Mouse (Mus musculus) right cerebral cortex, adult 18-20 months (tissue): ENCODE results near the gene BC030499.

Experiments used
- DNase-seq: peaks from one replicate; pipeline ENCODE4 v3.0.0; 2022; ENCODE audit warnings: mixed read lengths

BC030499 gene

DNA sequence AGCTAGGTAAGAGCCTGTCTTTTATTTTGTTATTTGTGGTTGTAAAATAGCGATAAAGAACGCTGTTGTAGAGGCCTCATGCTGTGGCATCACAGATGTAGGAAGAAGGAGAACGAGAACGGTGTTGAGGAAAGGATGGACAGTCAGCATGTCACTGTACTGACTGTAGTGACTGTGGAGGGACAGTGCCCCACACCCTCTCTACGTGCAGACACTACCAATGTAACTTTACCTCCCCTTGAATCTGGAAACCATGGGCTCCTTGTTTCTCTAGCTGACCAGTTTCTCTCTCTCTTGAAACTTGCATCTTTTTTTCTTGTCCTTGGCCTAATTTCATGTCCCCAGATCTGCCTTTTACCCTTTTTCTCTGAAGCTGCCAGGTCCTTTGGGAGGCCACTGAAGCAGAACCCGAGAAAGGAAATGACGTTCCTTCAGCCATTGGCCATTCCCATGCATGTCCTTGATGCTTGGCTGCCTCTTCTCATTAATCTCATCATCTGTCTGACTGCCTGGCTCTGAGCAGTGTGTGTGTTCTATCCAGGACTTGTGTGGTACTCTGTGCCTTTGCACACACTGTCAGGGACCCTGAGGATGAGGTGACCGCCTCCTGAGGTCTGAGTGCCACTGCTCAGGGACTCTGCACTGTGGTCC lies 20.3 kb downstream of the BC030499 start:
- DNase-seq, result no peak

DNA sequence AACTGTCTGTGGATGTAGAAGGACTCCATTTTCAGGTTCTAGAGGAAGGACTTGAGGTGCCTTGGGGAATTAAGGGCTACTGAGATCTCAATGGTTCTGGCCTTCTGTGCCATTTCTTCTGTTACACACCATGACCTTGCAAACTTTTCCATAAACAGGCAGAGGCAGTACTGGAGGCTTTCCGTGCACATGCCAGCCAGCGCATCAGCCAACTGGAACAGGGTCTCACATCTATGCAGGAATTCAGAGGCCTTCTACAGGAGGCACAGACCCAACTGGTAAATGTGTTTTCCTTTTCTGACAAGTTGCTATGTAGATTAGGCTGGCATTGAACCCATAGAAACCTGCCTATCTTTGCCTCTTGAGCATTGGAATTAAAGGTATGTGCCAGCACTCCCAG lies 23.0 kb downstream of the BC030499 start:
- no peak for DNase-seq

DNA sequence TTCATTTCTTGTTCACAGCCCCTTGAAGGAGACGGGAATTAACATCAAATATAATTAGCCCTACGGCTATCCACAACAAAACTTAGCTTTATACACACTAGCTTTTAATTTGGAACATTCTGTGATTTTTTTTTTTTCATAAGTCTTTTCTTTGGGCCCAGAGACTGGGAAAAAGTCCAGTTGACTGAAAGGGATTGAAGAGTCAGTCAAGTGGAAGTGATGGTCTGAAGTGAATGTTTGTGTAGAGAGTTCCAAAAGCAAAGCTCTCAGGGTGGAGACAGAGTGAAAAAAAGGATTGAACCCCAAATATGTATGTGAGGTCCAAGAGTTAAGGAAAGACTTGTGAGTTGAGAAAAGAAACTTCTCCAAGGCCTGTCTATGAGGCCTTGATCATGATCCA lies 27.8 kb downstream of the BC030499 start:
- DNase-seq, result no peak

DNA sequence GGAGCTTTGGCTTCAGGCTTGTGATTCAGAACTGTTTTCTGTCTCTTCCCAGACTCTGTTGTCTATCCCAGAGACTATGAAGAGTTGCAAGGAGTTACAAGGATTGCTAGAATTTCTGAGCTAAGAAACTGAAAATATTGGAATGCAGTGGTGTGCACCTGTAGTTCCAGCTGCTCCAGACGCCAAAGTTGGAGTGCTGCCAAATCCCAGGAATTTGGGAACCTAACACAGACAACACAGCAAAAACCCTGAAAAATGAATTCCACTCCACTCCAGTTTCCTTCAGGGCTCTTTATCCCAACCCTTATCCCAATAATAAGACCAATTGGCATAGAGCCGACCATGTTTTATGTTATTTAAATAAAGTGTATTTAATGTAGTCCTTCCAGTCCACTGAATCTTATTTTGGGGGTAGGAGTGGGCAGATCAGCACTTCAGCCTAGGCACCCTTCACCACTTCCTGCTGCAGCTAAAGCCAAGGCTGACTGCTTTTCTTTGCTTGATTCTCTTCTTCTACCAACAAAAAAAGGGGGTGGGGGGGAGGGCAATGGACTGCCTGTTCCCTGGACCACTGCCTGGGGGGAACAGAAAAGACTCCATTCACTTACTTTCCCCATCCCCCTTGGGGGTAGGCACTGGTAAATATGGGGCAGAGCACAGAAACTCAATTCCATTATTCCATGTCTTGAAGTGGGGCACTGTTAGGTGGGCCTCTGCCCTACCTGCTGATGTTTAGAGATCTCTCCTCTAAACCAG lies 31.6 kb downstream of the BC030499 start:
- no peak for DNase-seq

DNA sequence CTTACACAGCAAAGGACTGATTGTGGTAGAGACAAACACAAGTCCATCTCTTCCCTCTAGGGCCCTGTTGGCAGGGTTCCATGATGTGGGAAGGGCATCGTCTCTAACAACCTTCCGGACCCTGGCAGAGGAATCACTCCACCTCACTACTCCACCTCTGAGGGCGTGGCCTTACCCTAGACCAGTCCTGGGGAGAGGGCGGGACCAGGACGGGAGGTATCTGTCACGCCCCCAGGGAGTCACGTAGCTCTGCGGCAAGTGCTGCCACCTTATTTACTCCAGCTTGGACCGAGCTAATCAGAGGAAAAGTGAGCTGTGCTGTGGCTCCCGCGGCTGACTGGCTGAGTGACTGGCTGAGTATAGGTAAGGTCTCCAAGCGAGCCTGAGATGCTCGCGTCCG lies 32.2 kb downstream of the BC030499 start, which contains the start of gene Aldoc:
Aldoc (plus strand) TSS at position 109 of the 400 bp plus-strand sequence.
- DNase-seq, result peak; percentile 91

DNA sequence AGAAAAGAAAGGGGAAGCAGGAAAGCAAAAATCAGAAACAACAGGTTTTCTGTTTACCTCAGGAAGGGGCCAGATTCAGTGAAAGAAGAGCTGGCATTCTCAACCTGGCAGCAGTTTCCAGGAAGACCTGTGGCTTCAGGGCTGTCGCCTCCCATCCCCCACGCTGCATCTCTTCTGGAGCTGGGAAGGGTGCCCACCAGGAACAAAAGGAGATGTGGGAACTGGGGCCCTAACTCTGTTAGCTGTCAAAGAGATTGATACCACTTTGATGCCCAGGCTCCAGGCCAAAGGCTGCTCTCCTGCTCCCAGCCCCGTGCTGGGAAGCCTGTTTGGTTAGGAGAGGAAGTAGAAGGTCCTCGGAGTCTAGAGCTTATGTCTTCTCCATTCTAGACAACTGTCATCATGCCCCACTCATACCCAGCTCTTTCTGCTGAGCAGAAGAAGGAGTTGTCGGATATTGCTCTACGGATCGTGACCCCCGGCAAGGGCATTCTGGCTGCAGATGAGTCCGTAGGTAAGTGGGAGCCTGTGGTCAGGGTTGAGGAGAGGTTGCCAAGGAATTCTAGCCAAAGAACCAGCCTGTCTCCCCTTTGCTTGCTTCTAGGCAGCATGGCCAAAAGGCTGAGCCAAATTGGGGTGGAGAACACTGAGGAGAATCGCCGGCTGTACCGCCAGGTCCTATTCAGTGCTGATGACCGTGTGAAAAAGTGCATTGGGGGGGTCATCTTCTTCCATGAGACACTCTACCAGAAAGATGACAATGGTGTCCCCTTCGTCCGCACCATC lies 33.6 kb downstream of the BC030499 start:
- no peak for DNase-seq

DNA sequence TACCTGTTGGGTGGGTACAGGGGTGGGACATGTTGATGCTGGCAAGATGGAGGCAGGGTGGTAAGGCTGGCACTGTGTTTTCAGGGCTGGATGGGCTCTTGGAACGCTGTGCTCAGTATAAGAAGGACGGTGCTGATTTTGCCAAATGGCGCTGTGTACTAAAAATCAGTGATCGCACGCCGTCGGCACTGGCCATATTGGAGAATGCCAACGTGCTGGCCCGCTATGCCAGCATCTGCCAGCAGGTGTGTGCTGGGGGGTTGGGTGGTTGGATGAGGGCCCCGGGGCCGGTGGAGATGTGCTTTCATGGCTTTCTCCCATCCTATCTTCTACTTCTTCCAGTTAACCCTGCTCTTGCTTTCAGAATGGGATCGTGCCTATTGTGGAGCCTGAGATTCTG lies 34.3 kb downstream of the BC030499 start:
- DNase-seq, result no peak

DNA sequence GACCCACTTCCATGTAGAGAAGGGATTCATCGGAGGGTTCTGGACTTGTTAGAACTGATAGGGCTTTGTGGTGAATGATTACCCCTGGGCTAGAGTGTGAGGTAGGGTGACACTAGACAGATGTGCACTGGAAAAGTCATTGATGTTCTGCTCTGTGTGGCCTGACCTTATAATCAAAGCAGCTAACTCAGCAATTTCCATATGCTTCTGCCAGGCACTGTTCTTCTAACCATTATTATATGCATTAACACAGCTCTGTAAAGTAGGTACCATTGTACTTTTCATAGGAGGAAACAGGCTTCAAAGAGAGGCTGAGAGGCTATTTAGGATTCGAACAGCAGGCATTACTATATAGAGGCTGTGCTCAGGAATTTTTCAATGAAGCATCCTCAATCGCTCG lies 36.6 kb downstream of the BC030499 start:
- DNase-seq, result no peak

DNA sequence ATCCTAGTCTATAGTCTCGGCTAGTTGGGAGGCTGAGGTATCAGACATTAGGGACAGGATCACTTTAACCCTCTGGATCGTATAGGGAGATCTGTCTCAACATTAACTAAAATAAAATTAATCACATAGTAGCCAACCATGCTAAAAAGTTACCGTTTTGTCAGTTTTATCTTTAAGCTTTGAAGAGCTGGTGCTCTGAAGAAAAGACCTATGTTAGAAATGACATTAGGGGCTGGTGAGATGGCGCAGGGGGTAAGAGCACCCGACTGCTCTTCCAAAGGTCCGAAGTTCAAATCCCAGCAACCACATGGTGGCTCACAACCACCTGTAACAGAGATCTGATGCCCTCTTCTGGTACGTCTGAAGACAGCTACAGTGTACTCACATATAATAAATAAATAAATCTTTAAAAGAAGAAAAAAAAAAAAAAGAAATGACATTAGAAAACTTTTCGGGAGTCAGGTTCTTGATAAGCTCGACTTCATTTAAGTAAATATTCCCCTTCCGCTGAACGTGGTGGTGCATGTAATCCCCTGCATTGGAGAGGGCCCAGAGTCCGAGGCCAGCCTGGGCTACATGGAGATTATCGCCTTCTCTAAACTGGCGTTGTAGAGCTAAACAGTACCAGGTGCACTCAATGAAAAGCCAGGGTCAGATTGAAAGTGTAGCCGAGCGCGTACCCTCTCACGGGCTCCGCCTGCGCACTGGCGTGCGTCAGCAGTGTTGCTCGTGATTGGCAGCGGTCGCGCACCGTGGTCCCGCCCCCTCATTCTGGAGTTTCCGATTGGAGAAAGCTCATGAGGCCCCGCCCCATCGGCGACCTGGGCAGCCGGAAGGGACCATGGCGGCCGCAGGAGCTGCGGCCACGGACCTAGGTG lies 37.2 kb downstream of the BC030499 start, which contains the start of gene Pigs:
Pigs (plus strand) TSS at position 782 of the 878 bp plus-strand sequence.
- peak; percentile 96 for DNase-seq

DNA sequence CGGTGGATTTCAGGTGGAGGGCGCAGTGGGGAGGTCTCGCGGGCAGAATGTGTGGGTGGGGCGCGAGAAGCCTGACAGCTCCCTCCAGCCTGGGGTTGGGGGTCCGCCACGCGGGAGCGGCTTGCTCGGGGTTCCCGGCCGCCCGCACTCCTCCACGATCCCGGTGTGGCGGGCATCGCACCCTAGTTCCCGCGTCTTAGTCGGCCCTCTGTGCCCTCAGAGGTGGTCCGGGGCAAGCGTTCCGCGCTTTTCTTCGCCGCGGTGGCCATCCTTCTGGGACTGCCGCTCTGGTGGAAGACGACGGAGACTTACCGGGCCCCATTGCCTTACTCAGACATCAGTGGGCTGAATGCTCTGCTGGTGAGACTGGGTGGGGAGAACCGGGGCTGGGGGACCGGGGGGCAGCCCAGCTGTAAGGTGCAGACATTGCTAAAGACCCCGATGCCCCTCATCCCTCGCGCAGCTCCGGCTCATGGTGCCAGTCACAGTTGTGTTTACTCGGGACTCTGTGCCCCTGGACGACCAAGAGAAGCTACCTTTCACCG lies 37.9 kb downstream of the BC030499 start:
- DNase-seq, result no peak

DNA sequence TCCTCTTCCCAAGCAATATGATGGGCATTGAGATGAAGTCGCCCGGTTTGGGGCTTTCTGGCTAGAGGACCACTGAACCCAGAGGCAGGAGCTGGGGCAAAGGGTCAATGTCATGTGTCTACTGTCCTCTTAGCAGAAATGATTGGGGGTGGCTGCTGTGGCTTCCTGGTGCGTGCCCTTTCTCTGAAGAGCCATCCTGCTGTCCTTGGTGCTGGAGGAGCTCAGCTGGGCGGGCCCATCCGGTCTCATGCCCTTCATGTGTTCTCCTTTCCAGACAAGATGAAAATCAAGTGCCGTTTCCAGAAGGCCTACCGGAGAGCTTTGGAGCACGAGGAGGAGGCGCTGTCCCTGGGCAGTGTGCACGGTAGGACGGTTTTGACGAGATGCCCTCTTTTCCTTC lies 42.0 kb downstream of the BC030499 start:
- no peak for DNase-seq

DNA sequence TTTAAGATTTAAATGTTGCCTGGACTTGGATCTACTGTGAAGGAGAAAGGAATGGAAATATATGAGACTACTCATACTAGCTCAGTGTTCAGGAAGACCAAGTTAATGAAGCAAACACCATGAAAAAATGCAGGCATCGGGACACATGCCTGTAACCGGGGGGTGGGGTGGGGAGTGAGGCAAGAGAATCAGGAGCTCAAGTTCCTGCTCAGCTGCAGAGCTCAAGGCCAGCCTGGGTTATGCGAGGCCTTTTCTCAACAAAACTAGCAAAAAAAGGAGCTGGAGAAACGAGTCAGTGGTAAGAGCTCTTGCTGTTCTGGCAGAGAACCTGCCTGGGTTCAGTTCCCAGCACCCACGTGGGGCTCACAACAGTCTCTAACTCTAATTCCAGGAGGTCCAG lies 43.4 kb downstream of the BC030499 start:
- no peak for DNase-seq

DNA sequence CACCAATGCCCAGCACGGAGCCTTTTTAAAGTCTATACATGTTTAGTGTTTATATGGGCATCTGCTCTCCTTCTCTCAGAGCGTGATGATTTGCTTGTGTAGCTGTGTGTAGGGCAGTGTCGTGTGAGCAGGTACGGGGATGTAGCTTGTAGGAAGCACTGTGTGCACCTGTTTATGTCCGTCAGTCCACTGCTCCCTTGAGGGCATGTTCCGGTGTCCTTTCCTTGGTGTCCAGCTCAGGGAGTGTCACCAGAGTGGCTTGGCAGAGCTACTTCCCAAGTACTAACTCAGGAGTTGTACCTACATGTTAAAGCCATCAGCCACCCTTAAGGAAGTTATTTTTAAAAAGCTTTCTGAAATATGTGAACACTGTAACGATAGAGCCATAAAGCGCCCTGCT lies 46.4 kb downstream of the BC030499 start:
- DNase-seq, result no peak

DNA sequence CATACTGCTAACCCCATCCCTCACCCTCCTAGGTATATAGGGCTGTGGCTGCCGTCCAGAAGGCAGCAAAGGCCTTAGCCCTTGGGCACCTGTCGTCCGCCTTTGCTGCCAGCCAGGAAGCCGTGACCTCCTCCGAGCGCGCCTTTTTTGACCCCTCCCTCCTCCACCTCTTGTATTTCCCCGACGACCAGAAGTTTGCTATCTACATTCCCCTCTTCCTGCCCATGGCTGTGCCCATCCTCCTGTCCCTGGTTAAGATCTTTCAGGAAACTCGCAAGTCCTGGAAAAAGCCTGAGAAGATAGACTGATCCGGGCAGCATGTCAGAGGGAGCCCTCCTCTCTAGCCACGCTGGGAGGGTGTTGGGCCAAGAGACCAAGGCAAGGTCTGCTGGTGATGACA lies 51.1 kb downstream of the BC030499 start:
- no peak for DNase-seq

DNA sequence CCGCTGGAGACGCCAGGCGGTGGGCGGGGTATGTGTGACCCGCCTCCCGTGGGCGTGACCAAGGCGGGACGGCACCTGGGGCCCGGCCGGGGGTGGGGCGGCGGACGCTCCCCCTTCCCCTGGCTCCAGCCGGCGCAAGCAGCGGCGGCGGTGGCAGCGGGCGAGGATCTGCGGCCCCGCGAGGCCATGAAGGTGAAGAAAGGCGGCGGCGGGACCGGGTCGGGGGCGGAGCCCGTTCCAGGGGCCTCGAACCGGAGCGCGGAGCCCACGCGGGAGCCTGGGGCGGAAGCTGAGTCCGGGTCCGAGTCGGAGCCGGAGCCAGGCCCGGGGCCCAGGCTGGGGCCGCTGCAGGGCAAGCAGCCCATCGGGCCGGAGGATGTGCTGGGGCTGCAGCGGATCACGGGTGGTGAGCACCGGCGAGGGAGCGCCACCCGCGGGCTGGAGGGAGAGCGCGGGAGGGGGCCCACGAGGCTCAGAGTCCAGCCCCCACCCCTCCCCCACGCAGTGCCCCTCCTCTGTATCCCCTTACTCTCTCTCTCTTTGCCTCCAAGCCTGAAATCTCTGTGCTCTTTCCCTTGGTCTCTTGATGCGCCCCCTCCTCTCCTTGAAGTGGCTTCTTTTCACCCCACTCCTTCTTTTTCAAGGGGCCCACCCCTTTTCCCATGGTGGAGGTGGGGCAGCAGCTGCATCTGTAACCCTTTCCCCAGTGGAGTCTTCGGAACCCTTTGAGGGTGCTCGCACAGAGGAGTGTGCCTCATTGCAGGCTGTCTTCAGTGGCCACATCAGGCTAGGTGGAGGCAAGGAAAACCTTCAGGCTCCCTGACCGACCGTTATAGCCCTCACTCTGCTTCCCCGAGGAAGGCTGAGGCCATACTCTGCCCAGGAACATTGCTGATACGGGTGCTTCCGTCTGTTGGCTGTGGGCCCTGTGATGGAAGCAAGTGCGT lies 53.0 kb downstream of the BC030499 start, which contains the start of gene Unc119:
Unc119 (plus strand) TSS at position 102 of the 947 bp plus-strand sequence.
- peak; percentile 76 for DNase-seq

DNA sequence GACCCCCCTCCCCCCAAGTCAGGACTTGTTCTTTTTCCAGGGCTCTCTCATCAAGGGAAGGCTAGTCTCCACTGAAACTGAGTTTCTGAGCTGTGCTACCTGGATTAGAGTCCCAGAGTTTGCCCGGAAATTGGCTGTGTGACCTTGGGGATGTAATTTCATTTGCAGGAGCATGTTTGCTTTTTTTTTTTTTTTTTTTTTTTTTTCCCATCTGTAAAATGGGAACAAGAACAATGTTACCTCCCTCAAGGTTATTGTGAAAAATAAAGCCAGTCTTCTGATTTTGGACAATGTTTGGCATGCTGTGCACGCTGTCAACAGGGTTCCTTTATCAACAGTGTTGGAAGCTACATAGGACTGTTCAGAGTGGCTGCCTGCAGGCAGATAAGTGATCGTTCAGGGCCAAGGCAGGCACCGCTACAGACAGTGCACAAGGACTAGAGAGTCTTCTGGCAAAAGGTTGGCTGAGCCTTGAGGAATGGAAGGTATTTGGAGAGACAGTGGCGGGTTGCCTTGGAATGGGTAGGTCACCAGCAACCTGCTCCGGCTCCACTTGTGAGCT lies 53.8 kb downstream of the BC030499 start:
- no peak for DNase-seq

DNA sequence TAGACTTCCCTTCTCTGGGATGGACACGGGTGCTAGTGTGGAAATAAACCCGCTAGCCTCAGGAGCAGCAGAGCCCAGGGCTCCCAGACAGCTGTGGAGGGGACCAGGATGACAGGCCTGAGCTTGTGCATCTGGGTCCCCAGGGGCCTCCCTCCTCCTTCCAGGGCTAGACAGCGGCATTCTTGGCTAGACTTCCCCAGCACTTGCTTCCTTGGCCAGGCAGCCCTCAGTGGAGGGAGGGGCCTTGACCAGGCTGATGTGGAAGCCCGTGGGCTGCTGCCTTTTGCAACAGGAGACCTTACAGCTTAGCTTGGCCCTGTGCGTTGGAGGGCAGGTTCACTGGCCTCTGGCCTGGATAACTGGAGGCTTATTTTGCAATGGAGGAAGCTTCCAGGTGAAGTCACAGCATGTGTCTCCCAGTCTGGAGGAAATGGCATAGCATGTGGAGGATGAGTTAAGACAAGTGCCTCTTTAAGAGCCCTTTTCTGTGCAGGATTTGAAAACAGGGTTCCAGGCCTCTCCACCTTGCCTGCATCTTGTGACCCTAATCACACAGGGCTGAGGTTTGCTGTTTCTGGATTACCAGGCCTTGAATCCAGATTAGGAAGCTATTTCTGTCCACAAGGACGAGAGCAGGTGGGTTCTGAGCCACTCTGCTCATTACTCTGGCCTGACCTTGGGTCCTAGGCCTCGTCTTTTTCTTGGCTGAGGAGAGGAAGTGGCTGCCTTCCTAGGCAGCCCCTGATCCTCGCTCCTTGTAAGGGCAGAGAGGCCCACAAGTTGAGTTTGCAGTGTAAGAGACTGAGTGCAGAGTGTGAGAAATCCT lies 54.5 kb downstream of the BC030499 start:
- no peak for DNase-seq

DNA sequence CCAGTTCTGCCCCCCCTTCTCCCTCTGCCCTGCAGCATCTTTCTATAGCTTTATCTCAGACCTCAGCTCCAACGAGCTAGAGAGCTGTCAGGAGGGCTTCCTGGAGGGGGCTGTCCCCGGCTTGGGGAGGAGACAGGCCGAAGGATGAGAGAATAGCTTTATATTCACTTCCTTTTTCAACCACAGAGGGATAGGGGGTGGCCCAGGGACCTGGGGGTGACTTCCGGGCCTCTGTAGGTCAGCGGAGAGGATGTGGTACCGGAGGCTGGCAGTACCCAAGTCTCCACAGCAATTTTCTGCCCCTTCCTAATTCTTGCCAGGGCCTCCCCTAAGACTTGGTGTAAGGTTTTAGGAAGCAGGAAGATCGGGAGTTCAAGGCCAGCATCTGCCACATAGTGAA lies 55.2 kb downstream of the BC030499 start:
- no peak for DNase-seq
